Mouse (Mus musculus) Patski (cell line): ENCODE results near the gene Mfsd1. TPM values are rescaled to one million over a fixed set of nuclear protein-coding genes. Genes with fewer than 3 reads are reported as not detected.

Source experiments
- ATAC-seq: fragments of 100-300 bp; one replicate; pipeline ENCODE4 v1.8.0; 2021
- CTCF ChIA-PET: fragments of 350-600 bp; sonication (Branson Sonifier 250); formaldehyde crosslinking; loops from one replicate; lab custom pipeline; 2022; ENCODE audit warnings: inconsistent platforms; lab: Charles Lee
- POLR2A ChIA-PET: fragments of 350-600 bp; sonication (Branson Sonifier 250); formaldehyde crosslinking; loops from one replicate; lab custom pipeline; 2022; ENCODE audit warnings: antibody characterized with exemption, inconsistent platforms; lab: Charles Lee
- DNase-seq: peaks from one replicate; pipeline ENCODE4 v3.0.0-alpha.2; 2011; ENCODE audit warnings: low read depth, low spot score
- H3K27me3 ChIP-seq: fragments of 371-371 bp; one replicate; pipeline ENCODE4 v1.5.1; 2021
- CTCF ChIP-seq: fragments of 100-300 bp; IDR thresholded peaks from one replicate; pipeline ENCODE4 v1.5.1; 2021
- in situ Hi-C: fragments of 300-500 bp; cut with MboI; formaldehyde crosslinking; loops from 3 replicates; pipeline ENCODE4 v1.11.1; 2018; ENCODE audit warnings: low pct_unique_long_range_greater_than_20kb, mixed read lengths
- polyA plus RNA-seq: library from polyadenylated mRNA; unstranded; gene quantifications from one replicate; pipeline ENCODE4 v1.2.3, GENCODE M21; 2021

The Mfsd1 gene
- polyA plus RNA-seq, 1 experiment from 2014 or later, result 189 TPM

- TF ChIP-seq CTCF, result no peak
- ATAC-seq (no peak), DNase-seq (no peak)
- CTCF ChIA-PET, result interaction anchor here (1.8 to 3.6 kb wide), 2 partner anchors 53 to 118 kb away, joined by 4 to 50 read pairs; no protein-coding TSS in a partner anchor
- POLR2A ChIA-PET, result no interaction called here
- H3K27me3 ChIP-seq, result peaks cover 69% of the 10 kb centered on the region
- in situ Hi-C loops, result loop anchor here (25.0 kb wide), 1 partner anchor 1228 kb away; no protein-coding TSS in a partner anchor
These were observed 16.9 kb upstream of the Mfsd1 start for GRCm38 (mm10) chr3:67565540-67566227.

- peaks cover 67% of the 10 kb centered on the region for H3K27me3 ChIP-seq
- in situ Hi-C loops, result loop anchor here (25.0 kb wide), 1 partner anchor 1231 kb away; no protein-coding TSS in a partner anchor
- peak; percentile 98 for TF ChIP-seq CTCF
- CTCF ChIA-PET, result interaction anchor here (0.7 to 3.6 kb wide), 24 partner anchors 9 to 479 kb away, joined by 3 to 50 read pairs (median 4); partner anchors contain the start of genes Gfm1 and Mfsd1
- ATAC-seq (peak; percentile 87), DNase-seq (peak; percentile 39)
- POLR2A ChIA-PET, result interaction anchor here (0.7 to 1.3 kb wide), 4 partner anchors 10 to 135 kb away, joined by 3 to 5 read pairs (median 4); partner anchors contain the start of genes Lxn and Mfsd1
These were observed 14.4 kb upstream of the Mfsd1 start for GRCm38 (mm10) chr3:67568015-67568618.

- no peak for DNase-seq
- peak; percentile 83 for TF ChIP-seq CTCF
- in situ Hi-C loops, result loop anchor here (25.0 kb wide), 1 partner anchor 1236 kb away; no protein-coding TSS in a partner anchor
- CTCF ChIA-PET, result interaction anchor here (1.2 to 2.2 kb wide), 5 partner anchors 10 to 221 kb away, joined by 3 to 11 read pairs (median 4); partner anchors contain the start of gene Mfsd1
- ATAC-seq, result peak; percentile 72
- H3K27me3 ChIP-seq, result peaks cover 59% of the 10 kb centered on the region
- POLR2A ChIA-PET, result no interaction called here
These were observed 9.6 kb upstream of the Mfsd1 start for GRCm38 (mm10) chr3:67572918-67573317.

- in situ Hi-C loops, result loop anchor here (25.0 kb wide), 1 partner anchor 1236 kb away; no protein-coding TSS in a partner anchor
- no peak for DNase-seq
- POLR2A ChIA-PET, result no interaction called here
- no peak for TF ChIP-seq CTCF
- peaks cover 57% of the 10 kb centered on the region for H3K27me3 ChIP-seq
- CTCF ChIA-PET, result interaction anchor here (1.2 to 2.2 kb wide), 4 partner anchors 9 to 60 kb away, joined by 3 to 11 read pairs (median 5); partner anchors contain the start of gene Mfsd1
- no peak for ATAC-seq
These were observed 9.0 kb upstream of the Mfsd1 start for GRCm38 (mm10) chr3:67573523-67573922.

- ChIA-PET CTCF (interaction anchor here (0.9 to 1.4 kb wide), 2 partner anchors 20 to 1227 kb away, joined by 3 read pairs; no protein-coding TSS in a partner anchor), POLR2A (no interaction called here)
- H3K27me3 ChIP-seq, result peaks cover 33% of the 10 kb centered on the region
- ATAC-seq (no peak), DNase-seq (no peak)
- in situ Hi-C loops, result loop anchor here (5.0 to 25.0 kb wide), 2 partner anchors 1251 to 1361 kb away; no protein-coding TSS in a partner anchor
- TF ChIP-seq CTCF, result no peak
These were observed 6.3 kb upstream of the Mfsd1 start for GRCm38 (mm10) chr3:67576248-67576647.

GRCm38 (mm10) chr3:67576724-67577123 lies 5.8 kb upstream of the Mfsd1 start:
- H3K27me3 ChIP-seq, result peaks cover 31% of the 10 kb centered on the region
- no peak for DNase-seq
- ChIA-PET POLR2A (no interaction called here), CTCF (interaction anchor here (0.6 to 1.4 kb wide), 3 partner anchors 9 to 1226 kb away, joined by 3 read pairs; no protein-coding TSS in a partner anchor)
- no peak for ATAC-seq
- in situ Hi-C loops, result loop anchor here (5.0 to 25.0 kb wide), 2 partner anchors 1251 to 1361 kb away; no protein-coding TSS in a partner anchor
- TF ChIP-seq CTCF, result no peak

- POLR2A ChIA-PET, result interaction anchor here (1.2 kb wide), 1 partner anchor 15 kb away, joined by 4 read pairs; no protein-coding TSS in a partner anchor
These were observed 744 bp downstream of the Mfsd1 start for GRCm38 (mm10) chr3:67583125-67583845.

GRCm38 (mm10) chr3:67583846-67584186 lies 1.3 kb downstream of the Mfsd1 start:
- TF ChIP-seq CTCF, result no peak
- DNase-seq (no peak), ATAC-seq (no peak)
- H3K27me3 ChIP-seq, result no peaks in the 10 kb centered on the region
- POLR2A ChIA-PET, result no interaction called here
- in situ Hi-C loops, result loop anchor here (25.0 kb wide), 1 partner anchor 1353 kb away; no protein-coding TSS in a partner anchor
- CTCF ChIA-PET, result interaction anchor here (2.8 to 5.1 kb wide), 2 partner anchors 10 to 16 kb away, joined by 6 to 16 read pairs; no protein-coding TSS in a partner anchor

More at GRCm38 (mm10) chr3:67583125-67583845, 744 bp downstream of the Mfsd1 start:
- peak; percentile 0 for ATAC-seq
- TF ChIP-seq CTCF, result no peak
- no peaks in the 10 kb centered on the region for H3K27me3 ChIP-seq
- CTCF ChIA-PET, result interaction anchor here (2.8 to 5.1 kb wide), 2 partner anchors 10 to 16 kb away, joined by 6 to 16 read pairs; no protein-coding TSS in a partner anchor
- in situ Hi-C loops, result loop anchor here (25.0 kb wide), 1 partner anchor 1354 kb away; no protein-coding TSS in a partner anchor
- no peak for DNase-seq

- ATAC-seq (no peak), DNase-seq (no peak)
- in situ Hi-C loops, result loop anchor here (25.0 kb wide), 1 partner anchor 1351 kb away; no protein-coding TSS in a partner anchor
These were observed 4.0 kb downstream of the Mfsd1 start for GRCm38 (mm10) chr3:67586511-67586910.

More at GRCm38 (mm10) chr3:67586511-67586910, 4.0 kb downstream of the Mfsd1 start:
- no peaks in the 10 kb centered on the region for H3K27me3 ChIP-seq
- no peak for TF ChIP-seq CTCF
- CTCF ChIA-PET, result interaction anchor here (1.2 kb wide), 1 partner anchor 159 kb away, joined by 3 read pairs; no protein-coding TSS in a partner anchor
- POLR2A ChIA-PET, result no interaction called here
